Mouse (Mus musculus): Measurements from ENCODE around the gene Noc3l. TPM values are rescaled to one million over a fixed set of nuclear protein-coding genes. Genes with fewer than 3 reads are reported as not detected.
A peak's percentile ranks its signal among the peaks of the same experiment; 100 is the strongest.

The Noc3l gene
- polyA plus RNA-seq, 1 experiment, result 7.2 TPM

DNA sequence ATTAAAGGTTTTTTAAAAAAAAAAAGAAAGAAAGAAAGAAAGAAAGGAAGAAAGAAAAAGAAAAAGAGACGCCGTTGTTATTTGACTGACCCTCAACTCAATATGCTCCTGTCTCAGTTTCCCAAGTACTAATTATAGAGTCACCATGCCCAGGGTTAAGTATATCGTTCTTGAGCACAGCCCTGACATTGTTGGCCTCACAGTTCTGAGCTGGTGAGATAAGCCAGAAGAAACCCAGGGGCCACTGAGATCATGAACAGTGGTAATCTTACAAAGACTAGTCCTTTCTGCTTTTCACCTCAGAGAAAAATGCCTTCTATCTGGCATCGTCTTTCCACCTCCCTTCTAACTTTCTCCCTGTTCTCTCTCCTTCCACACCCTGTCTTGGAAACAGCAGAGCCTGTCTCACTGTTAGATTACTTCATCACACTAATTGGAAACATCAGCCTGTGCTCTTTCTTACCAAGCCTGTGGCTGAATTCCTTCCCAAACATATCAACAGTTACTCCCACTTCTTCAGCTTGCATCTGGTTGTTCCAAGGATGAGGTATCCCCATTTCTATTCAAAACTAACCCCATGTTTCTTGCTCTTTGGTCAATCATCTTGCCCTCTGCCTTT lies 1.3 kb upstream of the Noc3l start:
- no peak for TF ChIP-seq POLR2A (IDR thresholded peaks at IDR 0.05; ENCODE audit: borderline replicate concordance, low read depth, low read length)
- H3K4me1 ChIP-seq (ENCODE audit: control insufficient read depth, insufficient read depth, low read length), result peaks cover 5% of the 10 kb centered on the region
- no peak overlapping the region for H3K4me3 ChIP-seq (ENCODE audit: insufficient read depth, low read length)
- H3K27ac ChIP-seq (ENCODE audit: insufficient read depth, low read depth, low read length), result no peak overlapping the region

GRCm38 (mm10) chr19:38819427-38819802 lies 378 bp upstream of the Noc3l start:
- no peak overlapping the region for H3K27ac ChIP-seq (ENCODE audit: insufficient read depth, low read depth, low read length)
- TF ChIP-seq POLR2A (IDR thresholded peaks at IDR 0.05; ENCODE audit: borderline replicate concordance, low read depth, low read length), result no peak
- TF ChIP-seq CTCF (IDR thresholded peaks at IDR 0.05; ENCODE audit: low read depth, low read length), result no peak
- H3K4me3 ChIP-seq (ENCODE audit: insufficient read depth, low read length), result peak overlapping the region; percentile 79
- peaks cover 5% of the 10 kb centered on the region for H3K4me1 ChIP-seq (ENCODE audit: control insufficient read depth, insufficient read depth, low read length)

DNA sequence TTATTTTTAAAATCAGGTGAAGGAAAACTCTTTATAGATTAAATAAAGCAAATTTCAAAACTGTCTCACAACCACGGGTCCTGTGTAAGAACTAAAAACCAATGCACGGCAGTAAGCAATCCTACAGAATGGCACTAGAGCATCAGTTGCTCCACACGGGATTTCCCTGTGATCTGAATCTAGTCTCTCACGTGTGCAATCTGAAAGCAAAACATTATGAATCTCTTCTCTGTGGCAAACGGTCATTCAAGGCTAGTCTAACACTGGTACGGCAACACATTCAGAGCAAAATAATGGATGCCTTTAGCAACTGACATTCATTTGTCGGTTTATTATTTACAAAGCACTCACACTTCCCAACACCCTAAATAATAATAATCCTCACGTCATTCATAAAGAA lies 846 bp downstream of the Noc3l start:
- Histone ChIP-seq H3K4me1 (ENCODE audit: control insufficient read depth, insufficient read depth, low read length) (peaks cover 5% of the 10 kb centered on the region), H3K4me3 (ENCODE audit: insufficient read depth, low read length) (peak overlapping the region; percentile 79), H3K27ac (ENCODE audit: insufficient read depth, low read depth, low read length) (no peak overlapping the region)
- no peak for TF ChIP-seq POLR2A (IDR thresholded peaks at IDR 0.05; ENCODE audit: borderline replicate concordance, low read depth, low read length)
- no peak for TF ChIP-seq CTCF (IDR thresholded peaks at IDR 0.05; ENCODE audit: low read depth, low read length)

GRCm38 (mm10) chr19:38798801-38799200 lies 20.2 kb downstream of the Noc3l start:
- TF ChIP-seq CTCF (IDR thresholded peaks at IDR 0.05; ENCODE audit: low read depth, low read length), result no peak
- no peak for TF ChIP-seq POLR2A (IDR thresholded peaks at IDR 0.05; ENCODE audit: borderline replicate concordance, low read depth, low read length)
- Histone ChIP-seq H3K27ac (ENCODE audit: insufficient read depth, low read depth, low read length) (no peak overlapping the region), H3K4me1 (ENCODE audit: control insufficient read depth, insufficient read depth, low read length) (no peaks in the 10 kb centered on the region), H3K4me3 (ENCODE audit: insufficient read depth, low read length) (no peak overlapping the region)

- Histone ChIP-seq H3K27ac (ENCODE audit: insufficient read depth, low read depth, low read length) (no peak overlapping the region), H3K4me1 (ENCODE audit: control insufficient read depth, insufficient read depth, low read length) (no peaks in the 10 kb centered on the region), H3K4me3 (ENCODE audit: insufficient read depth, low read length) (no peak overlapping the region)
- no peak for TF ChIP-seq POLR2A (IDR thresholded peaks at IDR 0.05; ENCODE audit: borderline replicate concordance, low read depth, low read length)
- no peak for TF ChIP-seq CTCF (IDR thresholded peaks at IDR 0.05; ENCODE audit: low read depth, low read length)
These were observed 20.7 kb downstream of the Noc3l start for GRCm38 (mm10) chr19:38798291-38798690.

DNA sequence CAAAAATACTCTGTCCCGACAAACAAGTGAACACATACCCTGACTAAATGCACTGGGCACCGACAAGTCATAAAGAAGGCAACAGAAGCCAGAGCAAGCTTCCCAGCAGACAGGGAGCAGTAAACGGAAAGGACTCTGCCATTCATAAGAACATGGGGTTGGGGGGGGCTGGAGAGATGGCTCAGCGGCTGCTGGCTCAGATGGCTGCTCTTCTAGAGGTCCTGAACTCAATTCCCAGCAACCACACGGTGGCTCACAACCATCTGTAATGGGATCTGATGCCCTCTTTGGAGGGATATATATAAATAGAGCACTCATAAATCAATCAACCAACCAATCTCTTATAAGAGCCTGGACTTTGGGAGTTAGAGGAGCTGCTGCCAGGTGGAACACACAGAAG lies 22.5 kb downstream of the Noc3l start:
- TF ChIP-seq POLR2A (IDR thresholded peaks at IDR 0.05; ENCODE audit: borderline replicate concordance, low read depth, low read length) (no peak), CTCF (IDR thresholded peaks at IDR 0.05; ENCODE audit: low read depth, low read length) (no peak)
- H3K4me3 ChIP-seq (ENCODE audit: insufficient read depth, low read length), result no peak overlapping the region

DNA sequence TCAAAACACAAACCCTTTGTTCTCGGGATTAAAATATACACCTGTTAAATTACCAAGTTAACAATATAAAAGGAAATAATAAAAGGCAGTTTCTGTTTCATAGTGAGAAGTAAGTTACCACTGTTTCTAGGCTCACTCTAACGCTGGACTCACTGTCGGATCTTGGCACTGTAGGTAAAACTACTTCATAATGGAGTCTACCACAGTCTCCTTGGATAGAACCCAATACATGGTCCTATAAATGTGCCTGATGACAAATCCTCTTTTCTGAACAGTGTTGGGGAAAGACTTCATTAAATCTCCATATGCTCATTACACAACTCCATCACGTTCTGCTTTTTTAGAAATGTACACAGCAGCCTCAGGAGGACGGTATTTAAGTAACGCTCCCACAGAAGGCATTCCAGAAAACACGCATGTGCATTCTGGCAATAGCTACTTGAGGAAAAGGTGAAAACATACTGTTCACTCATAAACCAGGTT lies 25.4 kb downstream of the Noc3l start:
- TF ChIP-seq CTCF (IDR thresholded peaks at IDR 0.05; ENCODE audit: low read depth, low read length), result no peak
- TF ChIP-seq POLR2A (IDR thresholded peaks at IDR 0.05; ENCODE audit: borderline replicate concordance, low read depth, low read length), result no peak
- Histone ChIP-seq H3K4me1 (ENCODE audit: control insufficient read depth, insufficient read depth, low read length) (no peaks in the 10 kb centered on the region), H3K4me3 (ENCODE audit: insufficient read depth, low read length) (no peak overlapping the region), H3K27ac (ENCODE audit: insufficient read depth, low read depth, low read length) (no peak overlapping the region)

More for the DNA sequence above, 22.5 kb downstream of the Noc3l start:
- Histone ChIP-seq H3K27ac (ENCODE audit: insufficient read depth, low read depth, low read length) (no peak overlapping the region), H3K4me1 (ENCODE audit: control insufficient read depth, insufficient read depth, low read length) (no peaks in the 10 kb centered on the region)

GRCm38 (mm10) chr19:38787756-38788155 lies 31.3 kb downstream of the Noc3l start:
- no peak overlapping the region for H3K4me3 ChIP-seq (ENCODE audit: insufficient read depth, low read length)
- TF ChIP-seq CTCF (IDR thresholded peaks at IDR 0.05; ENCODE audit: low read depth, low read length) (no peak), POLR2A (IDR thresholded peaks at IDR 0.05; ENCODE audit: borderline replicate concordance, low read depth, low read length) (no peak)
- H3K4me1 ChIP-seq (ENCODE audit: control insufficient read depth, insufficient read depth, low read length), result no peaks in the 10 kb centered on the region
- H3K27ac ChIP-seq (ENCODE audit: insufficient read depth, low read depth, low read length), result no peak overlapping the region

GRCm38 (mm10) chr19:38783542-38783941 lies 35.5 kb downstream of the Noc3l start:
- Histone ChIP-seq H3K4me1 (ENCODE audit: control insufficient read depth, insufficient read depth, low read length) (no peaks in the 10 kb centered on the region), H3K27ac (ENCODE audit: insufficient read depth, low read depth, low read length) (no peak overlapping the region), H3K4me3 (ENCODE audit: insufficient read depth, low read length) (no peak overlapping the region)
- no peak for TF ChIP-seq POLR2A (IDR thresholded peaks at IDR 0.05; ENCODE audit: borderline replicate concordance, low read depth, low read length)
- TF ChIP-seq CTCF (IDR thresholded peaks at IDR 0.05; ENCODE audit: low read depth, low read length), result no peak

DNA sequence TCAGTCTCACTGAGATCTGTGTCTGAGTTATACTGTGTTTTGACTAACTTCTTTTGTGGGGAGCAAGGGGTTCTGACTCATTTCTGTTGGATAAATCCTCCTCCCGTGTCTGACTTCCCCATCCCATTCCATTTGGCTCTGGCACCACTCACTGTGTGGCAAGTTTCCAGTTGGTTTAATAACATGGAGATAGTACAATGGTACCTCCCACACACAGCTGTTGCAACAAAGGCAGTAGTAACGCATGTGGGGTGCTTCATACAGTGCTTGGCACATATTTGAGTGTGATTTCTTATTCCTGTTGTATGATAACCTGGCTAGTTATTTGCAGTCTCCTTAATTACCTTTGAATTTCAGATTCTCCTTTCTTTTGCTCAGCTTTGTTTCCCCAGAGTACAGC lies 40.2 kb downstream of the Noc3l start:
- no peak overlapping the region for H3K4me3 ChIP-seq (ENCODE audit: insufficient read depth, low read length)
- no peaks in the 10 kb centered on the region for H3K4me1 ChIP-seq (ENCODE audit: control insufficient read depth, insufficient read depth, low read length)
- TF ChIP-seq CTCF (IDR thresholded peaks at IDR 0.05; ENCODE audit: low read depth, low read length) (no peak), POLR2A (IDR thresholded peaks at IDR 0.05; ENCODE audit: borderline replicate concordance, low read depth, low read length) (no peak)
- H3K27ac ChIP-seq (ENCODE audit: insufficient read depth, low read depth, low read length), result no peak overlapping the region
